Mouse (Mus musculus) heart, postnatal 0 days (tissue): ENCODE measurements around the gene Commd1.

Experiments used
- CTCF ChIP-seq: IDR thresholded peaks from 2 replicates; pipeline ENCODE4 v1.5.1; 2016; ENCODE audit warnings: antibody characterized with exemption, control low read depth, low read depth
- EP300 ChIP-seq: IDR thresholded peaks from 2 replicates; pipeline ENCODE4 v1.6.1; 2016; ENCODE audit warnings: antibody characterized with exemption, low read depth

DNA sequence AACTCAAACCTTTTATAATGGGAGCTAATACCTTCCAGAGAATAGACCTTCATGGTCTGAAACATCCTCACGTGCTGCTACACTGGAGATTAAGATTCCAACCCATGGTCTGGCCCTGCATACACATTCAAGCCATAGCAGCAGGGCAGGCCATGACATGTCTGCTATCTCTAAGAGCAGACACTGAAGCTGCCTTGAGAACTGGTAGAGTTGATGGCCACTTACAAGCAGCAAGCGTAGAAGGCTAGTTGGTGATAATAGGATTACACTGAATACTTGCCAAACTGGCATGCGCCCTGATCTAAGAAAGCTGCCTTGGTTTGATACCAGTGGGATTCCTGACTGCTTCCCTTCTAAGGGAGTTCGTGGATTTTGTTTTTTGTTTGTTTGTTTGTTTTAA, 68.4 kb downstream of the Commd1 start:
- TF ChIP-seq CTCF (no peak), EP300 (no peak)
